Mouse (Mus musculus): Measurements from ENCODE around the gene Zic2. TPM values are rescaled to one million over a fixed set of nuclear protein-coding genes. Genes with fewer than 3 reads are reported as not detected.

The Zic2 gene
- polyA plus RNA-seq, 1 experiment, result 0.02 TPM

GRCm38 (mm10) chr14:122509058-122509457 lies 33.8 kb downstream of the Zic2 start:
- no peak for TF ChIP-seq GATA1 (IDR thresholded peaks at IDR 0.05; ENCODE audit: low read length)

GRCm38 (mm10) chr14:122511519-122511918 lies 36.3 kb downstream of the Zic2 start:
- TF ChIP-seq GATA1 (IDR thresholded peaks at IDR 0.05; ENCODE audit: low read length), result no peak

GRCm38 (mm10) chr14:122513511-122514036 lies 38.3 kb downstream of the Zic2 start:
- no peak for TF ChIP-seq GATA1 (IDR thresholded peaks at IDR 0.05; ENCODE audit: low read length)

GRCm38 (mm10) chr14:122528475-122528874 lies 53.2 kb downstream of the Zic2 start:
- no peak for TF ChIP-seq GATA1 (IDR thresholded peaks at IDR 0.05; ENCODE audit: low read length)

Other genes with a start within 250 kb of the Zic2 start
- not detected in 2 replicates for gene Gm5089, start 24.3 kb upstream of the Zic2 start, polyA plus RNA-seq (2012)
- not detected in 2 replicates for gene Zic5, start 9.8 kb upstream of the Zic2 start, polyA plus RNA-seq (2012)
- gene Gm10837, start 15.2 kb downstream of the Zic2 start, polyA plus RNA-seq (2012), result not detected in 2 replicates
- 23.7 and 26.9 TPM in 2 replicates for gene Pcca, start 58.9 kb downstream of the Zic2 start, polyA plus RNA-seq (2012)

All from G1E-ER4 (cell line).